Mouse (Mus musculus) embryonic facial prominence, embryonic 15.5 days (tissue): ENCODE data around the gene G6pc3. TPM values are rescaled to one million over a fixed set of nuclear protein-coding genes. Genes with fewer than 3 reads are reported as not detected.

Experiments
- ATAC-seq: fragments of 200-750 bp; cut with Nextera tagmentation; 2 replicates; pipeline ENCODE4 v1.8.0; 2017; ENCODE audit warnings: low read depth, moderate TSS enrichment; ENCODE audit not compliant: insufficient number of reproducible peaks, low FRiP score, low TSS enrichment
- H3K27ac ChIP-seq: fragments of 300-500 bp; sonication (generic); replicated peaks from 2 replicates; pipeline ENCODE4 v1.5.1; 2015; ENCODE audit warnings: mild to moderate bottlenecking, inconsistent platforms
- H3K27me3 ChIP-seq: fragments of 300-500 bp; sonication (generic); 2 replicates; pipeline ENCODE4 v1.6.1; 2015; ENCODE audit warnings: inconsistent platforms
- H3K36me3 ChIP-seq: fragments of 300-500 bp; sonication (generic); 2 replicates; pipeline ENCODE4 v1.6.1; 2015; ENCODE audit warnings: mild to moderate bottlenecking, inconsistent platforms
- H3K4me1 ChIP-seq: fragments of 300-500 bp; sonication (generic); 2 replicates; pipeline ENCODE4 v1.6.1; 2015; ENCODE audit warnings: inconsistent platforms
- H3K4me2 ChIP-seq: fragments of 300-500 bp; sonication (generic); replicated peaks from 2 replicates; pipeline ENCODE4 v1.6.1; 2015; ENCODE audit warnings: mild to moderate bottlenecking, inconsistent platforms
- H3K4me3 ChIP-seq: fragments of 300-500 bp; sonication (generic); replicated peaks from 2 replicates; pipeline ENCODE4 v1.5.1; 2015; ENCODE audit warnings: mild to moderate bottlenecking, inconsistent platforms
- H3K9ac ChIP-seq: fragments of 300-500 bp; sonication (generic); 2 replicates; pipeline ENCODE4 v1.6.1; 2015; ENCODE audit warnings: inconsistent platforms
- H3K9me3 ChIP-seq: fragments of 300-500 bp; sonication (generic); replicated peaks from 2 replicates; pipeline ENCODE4 v1.6.1; 2016; ENCODE audit warnings: inconsistent platforms
- WGBS: fragments of 180-500 bp; shearing (Covaris S2); methylation state at CpG from one replicate; pipeline ENCODE4 v1.1.7; 2015; 5-methylcytosine and 5-hydroxymethylcytosine counted together
- polyA plus RNA-seq: library from polyadenylated mRNA; unstranded; fragments of >200 nt; fragmentation: Nextera tagmentation; extraction: Ambion mirVana; gene quantifications from 2 replicates; pipeline ENCODE4 v1.2.1, GENCODE M21; 2015

The G6pc3 gene
- polyA plus RNA-seq = 29.8 and 31.7 TPM in 2 replicates

GRCm38 (mm10) chr11:102189461-102190436 is at the start of gene G6pc3:
G6pc3 (plus strand) TSS chr11:102189620.
- WGBS = under 1% methylated on average over 50 of the region's 50 CpGs
- Histone ChIP-seq H3K4me2 (peak within 1 kb of the TSS; percentile 88), H3K9ac (peak within 1 kb of the TSS; percentile 51), H3K4me1 (peaks cover 30% of the 10 kb centered on the region), H3K4me3 (peak within 1 kb of the TSS; percentile 63), H3K36me3 (peaks cover 10% of the 10 kb centered on the region), H3K27ac (peak within 1 kb of the TSS; percentile 71), H3K9me3 (no peaks in the 10 kb centered on the region), H3K27me3 (no peaks in the 10 kb centered on the region)
- ATAC-seq = peak; percentile 80

GRCm38 (mm10) chr11:102140508-102140907 is 48.9 kb upstream of the G6pc3 start:
- Histone ChIP-seq H3K27ac (no peak overlapping the region), H3K4me2 (no peak overlapping the region), H3K4me3 (no peak overlapping the region), H3K9me3 (no peaks in the 10 kb centered on the region), H3K9ac (no peak overlapping the region), H3K4me1 (peaks cover 9% of the 10 kb centered on the region), H3K36me3 (no peaks in the 10 kb centered on the region), H3K27me3 (peaks cover 32% of the 10 kb centered on the region)
- ATAC-seq = no peak
- 3% methylated on average over 5 of the region's 5 CpGs for WGBS

- no peak overlapping the region for H3K9ac ChIP-seq
- no peaks in the 10 kb centered on the region for H3K36me3 ChIP-seq
- WGBS = 67% methylated on average over 7 of the region's 7 CpGs
- H3K9me3 ChIP-seq = no peaks in the 10 kb centered on the region
- H3K4me1 ChIP-seq = peaks cover 24% of the 10 kb centered on the region
- H3K4me2 ChIP-seq = no peak overlapping the region
- H3K4me3 ChIP-seq = no peak overlapping the region
- no peak for ATAC-seq
- no peak overlapping the region for H3K27ac ChIP-seq
- peaks cover 50% of the 10 kb centered on the region for H3K27me3 ChIP-seq
These were observed 47.1 kb upstream of the G6pc3 start for GRCm38 (mm10) chr11:102142355-102142754.

- no peak for ATAC-seq
- no peak overlapping the region for H3K27ac ChIP-seq
- peaks cover 73% of the 10 kb centered on the region for H3K27me3 ChIP-seq
- peak overlapping the region; percentile 55 for H3K4me2 ChIP-seq
- H3K36me3 ChIP-seq = no peaks in the 10 kb centered on the region
- 26% methylated on average over 13 of the region's 13 CpGs for WGBS
- H3K9ac ChIP-seq = no peak overlapping the region
- peak overlapping the region; percentile 35 for H3K4me3 ChIP-seq
- H3K4me1 ChIP-seq = peaks cover 22% of the 10 kb centered on the region
- no peaks in the 10 kb centered on the region for H3K9me3 ChIP-seq
These were observed 44.4 kb upstream of the G6pc3 start for GRCm38 (mm10) chr11:102144957-102145470.

- Histone ChIP-seq H3K36me3 (no peaks in the 10 kb centered on the region), H3K9me3 (no peaks in the 10 kb centered on the region), H3K9ac (no peak within 1 kb of the TSS), H3K4me2 (peak within 1 kb of the TSS; percentile 55), H3K27me3 (peaks cover 73% of the 10 kb centered on the region), H3K4me1 (peaks cover 22% of the 10 kb centered on the region), H3K27ac (no peak within 1 kb of the TSS), H3K4me3 (peak within 1 kb of the TSS; percentile 35)
- WGBS = 2% methylated on average over 50 of the region's 50 CpGs
- ATAC-seq = 0 out of 2 replicates have a peak, but pooled peaks have one; percentile 26
These were observed 43.9 kb upstream of the G6pc3 start, which contains the start of gene Nags for GRCm38 (mm10) chr11:102145471-102146001. Nags (plus strand) TSS chr11:102145513.

GRCm38 (mm10) chr11:102146005-102146404 is 43.4 kb upstream of the G6pc3 start:
- whole genome bisulfite sequencing = 5% methylated on average over 16 of the region's 16 CpGs

GRCm38 (mm10) chr11:102146531-102146930 is 42.9 kb upstream of the G6pc3 start:
- Histone ChIP-seq H3K27ac (no peak overlapping the region), H3K9ac (no peak overlapping the region), H3K4me2 (no peak overlapping the region), H3K27me3 (peaks cover 73% of the 10 kb centered on the region), H3K9me3 (no peaks in the 10 kb centered on the region), H3K36me3 (no peaks in the 10 kb centered on the region), H3K4me1 (peaks cover 22% of the 10 kb centered on the region), H3K4me3 (no peak overlapping the region)
- WGBS = 12% methylated on average over 17 of the region's 17 CpGs
- no peak for ATAC-seq

More at GRCm38 (mm10) chr11:102146005-102146404, 43.4 kb upstream of the G6pc3 start:
- H3K27ac ChIP-seq = no peak overlapping the region
- H3K9ac ChIP-seq = no peak overlapping the region
- H3K4me3 ChIP-seq = peak overlapping the region; percentile 35; the same call in 1 of the 2 replicates
- peaks cover 22% of the 10 kb centered on the region for H3K4me1 ChIP-seq
- no peaks in the 10 kb centered on the region for H3K9me3 ChIP-seq
- peak overlapping the region; percentile 55; the same call in 1 of the 2 replicates for H3K4me2 ChIP-seq
- H3K36me3 ChIP-seq = no peaks in the 10 kb centered on the region
- H3K27me3 ChIP-seq = peaks cover 73% of the 10 kb centered on the region
- ATAC-seq = no peak

- peaks cover under 1% of the 10 kb centered on the region; the same call in 1 of the 2 replicates for H3K36me3 ChIP-seq
- H3K4me2 ChIP-seq = no peak overlapping the region
- no peak overlapping the region for H3K27ac ChIP-seq
- H3K4me1 ChIP-seq = peaks cover 22% of the 10 kb centered on the region
- WGBS = 13% methylated on average over 34 of the region's 34 CpGs
- H3K4me3 ChIP-seq = 0 out of 2 replicates have a peak overlapping the region, but pooled peaks have one; percentile 10
- H3K27me3 ChIP-seq = peaks cover 71% of the 10 kb centered on the region
- H3K9ac ChIP-seq = no peak overlapping the region
- no peak for ATAC-seq
- H3K9me3 ChIP-seq = no peaks in the 10 kb centered on the region
These were observed 42.0 kb upstream of the G6pc3 start for GRCm38 (mm10) chr11:102147213-102147989.

GRCm38 (mm10) chr11:102156039-102156785 is 33.2 kb upstream of the G6pc3 start, which contains the start of gene Tmem101:
Tmem101 (minus strand) TSS chr11:102156404.
- peaks cover 11% of the 10 kb centered on the region for H3K4me1 ChIP-seq
- peak; percentile 84 for ATAC-seq
- H3K9ac ChIP-seq = peak within 1 kb of the TSS; percentile 72
- WGBS = under 1% methylated on average over 37 of the region's 37 CpGs
- peak within 1 kb of the TSS; percentile 87 for H3K4me2 ChIP-seq
- no peaks in the 10 kb centered on the region for H3K9me3 ChIP-seq
- H3K4me3 ChIP-seq = peak within 1 kb of the TSS; percentile 75
- no peaks in the 10 kb centered on the region for H3K27me3 ChIP-seq
- peak within 1 kb of the TSS; percentile 81 for H3K27ac ChIP-seq
- peaks cover 26% of the 10 kb centered on the region for H3K36me3 ChIP-seq

GRCm38 (mm10) chr11:102156786-102157089 is 32.7 kb upstream of the G6pc3 start:
- Histone ChIP-seq H3K4me2 (peak overlapping the region; percentile 87; the same call in 1 of the 2 replicates), H3K27me3 (no peaks in the 10 kb centered on the region), H3K27ac (no peak overlapping the region), H3K4me1 (peaks cover 11% of the 10 kb centered on the region), H3K4me3 (peak overlapping the region; percentile 75), H3K36me3 (peaks cover 30% of the 10 kb centered on the region), H3K9me3 (no peaks in the 10 kb centered on the region), H3K9ac (no peak overlapping the region)
- 2% methylated on average over 1 of the region's 1 CpGs for WGBS
- no peak for ATAC-seq
